Mouse (Mus musculus) heart, embryonic 16.5 days (tissue): Measurements from ENCODE around the gene Ccl28. TPM values are rescaled to one million over a fixed set of nuclear protein-coding genes. Genes with fewer than 3 reads are reported as not detected.
"Not testable (repeated sequence)": the region's sequence is repeated elsewhere in the genome, so short reads cannot be mapped to it uniquely, and the experiment has no call there.

ENCODE experiments used
- ATAC-seq: fragments of 200-750 bp; cut with Nextera tagmentation; replicated peaks from 2 replicates; pipeline ENCODE4 v1.8.0; 2017; ENCODE audit warnings: moderate number of reproducible peaks; ENCODE audit not compliant: insufficient read depth, low FRiP score; ENCODE audit errors: extremely low read depth
- H3K27ac ChIP-seq: fragments of 300-500 bp; sonication (generic); 2 replicates; pipeline ENCODE4 v1.5.1; 2014; ENCODE audit warnings: mild to moderate bottlenecking, low read length, control low read depth, moderate library complexity
- H3K27me3 ChIP-seq: fragments of 300-500 bp; sonication (generic); 2 replicates; pipeline ENCODE4 v1.6.1; 2014; ENCODE audit warnings: low read length, mixed read lengths; ENCODE audit not compliant: control insufficient read depth, insufficient read depth
- H3K36me3 ChIP-seq: fragments of 300-500 bp; sonication (generic); 2 replicates; pipeline ENCODE4 v1.6.1; 2014; ENCODE audit not compliant: control insufficient read depth, insufficient read depth
- H3K4me1 ChIP-seq: fragments of 300-500 bp; sonication (generic); 2 replicates; pipeline ENCODE4 v1.6.1; 2014; ENCODE audit warnings: low read length, mixed read lengths; ENCODE audit not compliant: control insufficient read depth, insufficient read depth
- H3K4me2 ChIP-seq: fragments of 300-500 bp; sonication (generic); 2 replicates; pipeline ENCODE4 v1.6.1; 2014; ENCODE audit warnings: low read depth, mild to moderate bottlenecking, control low read depth, low read length
- H3K4me3 ChIP-seq: fragments of 300-500 bp; sonication (generic); 2 replicates; pipeline ENCODE4 v1.5.1; 2014; ENCODE audit warnings: mild to moderate bottlenecking, control low read depth, low read length
- H3K9ac ChIP-seq: fragments of 300-500 bp; sonication (generic); 2 replicates; pipeline ENCODE4 v1.6.1; 2014; ENCODE audit warnings: low read length, control low read depth
- H3K9me3 ChIP-seq: fragments of 300-500 bp; sonication (generic); replicated peaks from 2 replicates; pipeline ENCODE4 v1.6.1; 2016; ENCODE audit warnings: low read length; ENCODE audit not compliant: control insufficient read depth
- WGBS: fragments of 180-500 bp; shearing (Covaris S2); extraction: QIAGEN DNeasy Blood & Tissue Kit; methylation state at CpG from one replicate; pipeline ENCODE4 v1.1.7; 2014; 5-methylcytosine and 5-hydroxymethylcytosine counted together
- polyA plus RNA-seq: library from polyadenylated mRNA; unstranded; fragments of >200 nt; fragmentation: Nextera tagmentation; extraction: Ambion mirVana; gene quantifications from 2 replicates; pipeline ENCODE4 v1.2.1, GENCODE M21; 2015

Ccl28 gene
- polyA plus RNA-seq, 1 experiment from 2014 or later = not detected

- Histone ChIP-seq H3K4me2 (no peak overlapping the region), H3K9ac (no peak overlapping the region), H3K36me3 (no peaks in the 10 kb centered on the region), H3K4me3 (no peak overlapping the region), H3K27me3 (no peaks in the 10 kb centered on the region), H3K27ac (no peak overlapping the region), H3K9me3 (no peaks in the 10 kb centered on the region), H3K4me1 (no peaks in the 10 kb centered on the region)
- no peak for ATAC-seq
- 85% methylated on average over 3 of the region's 3 CpGs for WGBS
Measured at GRCm38 (mm10) chr13:119618841-119619240, 4.8 kb upstream of the Ccl28 start.

GRCm38 (mm10) chr13:119619735-119620134 is 3.9 kb upstream of the Ccl28 start:
- Histone ChIP-seq H3K9me3 (no peaks in the 10 kb centered on the region), H3K27me3 (no peaks in the 10 kb centered on the region), H3K4me1 (no peaks in the 10 kb centered on the region), H3K27ac (no peak overlapping the region), H3K36me3 (no peaks in the 10 kb centered on the region), H3K9ac (no peak overlapping the region), H3K4me3 (no peak overlapping the region), H3K4me2 (no peak overlapping the region)
- ATAC-seq = no peak
- 57% methylated on average over 3 of the region's 3 CpGs for WGBS

- not testable (repeated sequence) for H3K4me1 ChIP-seq, H3K27ac ChIP-seq, H3K4me3 ChIP-seq, H3K36me3 ChIP-seq, H3K27me3 ChIP-seq, H3K9ac ChIP-seq, H3K4me2 ChIP-seq, ATAC-seq, H3K9me3 ChIP-seq
- WGBS = 69% methylated on average over 5 of the region's 5 CpGs
Measured at GRCm38 (mm10) chr13:119625952-119626351, 2.3 kb downstream of the Ccl28 start.

- H3K4me3 ChIP-seq = peak overlapping the region; percentile 62
- peak overlapping the region; percentile 69 for H3K9ac ChIP-seq
- H3K27ac ChIP-seq = no peak overlapping the region
- H3K36me3 ChIP-seq = no peaks in the 10 kb centered on the region
- no peaks in the 10 kb centered on the region; the same call in 1 of the 2 replicates for H3K27me3 ChIP-seq
- H3K9me3 ChIP-seq = no peaks in the 10 kb centered on the region
- peak overlapping the region; percentile 77 for H3K4me2 ChIP-seq
- WGBS = 8% methylated on average over 27 of the region's 33 CpGs
- peak; percentile 89 for ATAC-seq
- no peaks in the 10 kb centered on the region for H3K4me1 ChIP-seq
Measured at GRCm38 (mm10) chr13:119631482-119632155, 8.0 kb downstream of the Ccl28 start.

GRCm38 (mm10) chr13:119632156-119632548 is 8.5 kb downstream of the Ccl28 start:
- peak overlapping the region; percentile 62 for H3K4me3 ChIP-seq
- no peaks in the 10 kb centered on the region for H3K4me1 ChIP-seq
- no peak overlapping the region for H3K27ac ChIP-seq
- no peak for ATAC-seq
- H3K9ac ChIP-seq = no peak overlapping the region; the same call in 1 of the 2 replicates
- no peaks in the 10 kb centered on the region for H3K36me3 ChIP-seq
- H3K4me2 ChIP-seq = peak overlapping the region; percentile 77
- H3K9me3 ChIP-seq = no peaks in the 10 kb centered on the region
- no peaks in the 10 kb centered on the region; the same call in 1 of the 2 replicates for H3K27me3 ChIP-seq
- whole genome bisulfite sequencing = 82% methylated on average over 4 of the region's 4 CpGs

GRCm38 (mm10) chr13:119635496-119635895 is 11.9 kb downstream of the Ccl28 start:
- no peak for ATAC-seq
- H3K4me2 ChIP-seq = no peak overlapping the region
- H3K9ac ChIP-seq = no peak overlapping the region
- no peaks in the 10 kb centered on the region for H3K36me3 ChIP-seq
- H3K27me3 ChIP-seq = no peaks in the 10 kb centered on the region; the same call in 1 of the 2 replicates
- WGBS = 55% methylated on average over 2 of the region's 2 CpGs
- H3K9me3 ChIP-seq = no peaks in the 10 kb centered on the region
- H3K4me1 ChIP-seq = no peaks in the 10 kb centered on the region
- H3K27ac ChIP-seq = no peak overlapping the region
- H3K4me3 ChIP-seq = no peak overlapping the region

- WGBS = 66% methylated on average over 4 of the region's 4 CpGs
- Histone ChIP-seq H3K9me3 (no peaks in the 10 kb centered on the region), H3K9ac (no peak overlapping the region), H3K27ac (no peak overlapping the region), H3K4me1 (no peaks in the 10 kb centered on the region), H3K36me3 (no peaks in the 10 kb centered on the region), H3K4me3 (no peak overlapping the region), H3K4me2 (no peak overlapping the region), H3K27me3 (no peaks in the 10 kb centered on the region; the same call in 1 of the 2 replicates)
- ATAC-seq = no peak
Measured at GRCm38 (mm10) chr13:119637837-119638236, 14.2 kb downstream of the Ccl28 start.

- WGBS = 78% methylated on average over 5 of the region's 5 CpGs
- H3K36me3 ChIP-seq = no peaks in the 10 kb centered on the region
- H3K27me3 ChIP-seq = no peaks in the 10 kb centered on the region; the same call in 1 of the 2 replicates
- H3K9ac ChIP-seq = no peak overlapping the region
- H3K27ac ChIP-seq = no peak overlapping the region
- ATAC-seq = no peak
- no peaks in the 10 kb centered on the region for H3K9me3 ChIP-seq
- H3K4me3 ChIP-seq = no peak overlapping the region
- H3K4me2 ChIP-seq = no peak overlapping the region
- H3K4me1 ChIP-seq = no peaks in the 10 kb centered on the region
Measured at GRCm38 (mm10) chr13:119638449-119638848, 14.8 kb downstream of the Ccl28 start.

- WGBS = 70% methylated on average over 5 of the region's 5 CpGs
Measured at GRCm38 (mm10) chr13:119639302-119639701, 15.7 kb downstream of the Ccl28 start.

More at GRCm38 (mm10) chr13:119639302-119639701, 15.7 kb downstream of the Ccl28 start:
- no peak for ATAC-seq
- no peaks in the 10 kb centered on the region for H3K4me1 ChIP-seq
- H3K4me3 ChIP-seq = no peak overlapping the region
- H3K9me3 ChIP-seq = no peaks in the 10 kb centered on the region
- H3K27me3 ChIP-seq = no peaks in the 10 kb centered on the region; the same call in 1 of the 2 replicates
- H3K36me3 ChIP-seq = no peaks in the 10 kb centered on the region
- H3K9ac ChIP-seq = no peak overlapping the region
- no peak overlapping the region for H3K4me2 ChIP-seq
- no peak overlapping the region for H3K27ac ChIP-seq
